11 mouse cellular contexts compared by ENCODE assay signal in the genomic region with DNA sequence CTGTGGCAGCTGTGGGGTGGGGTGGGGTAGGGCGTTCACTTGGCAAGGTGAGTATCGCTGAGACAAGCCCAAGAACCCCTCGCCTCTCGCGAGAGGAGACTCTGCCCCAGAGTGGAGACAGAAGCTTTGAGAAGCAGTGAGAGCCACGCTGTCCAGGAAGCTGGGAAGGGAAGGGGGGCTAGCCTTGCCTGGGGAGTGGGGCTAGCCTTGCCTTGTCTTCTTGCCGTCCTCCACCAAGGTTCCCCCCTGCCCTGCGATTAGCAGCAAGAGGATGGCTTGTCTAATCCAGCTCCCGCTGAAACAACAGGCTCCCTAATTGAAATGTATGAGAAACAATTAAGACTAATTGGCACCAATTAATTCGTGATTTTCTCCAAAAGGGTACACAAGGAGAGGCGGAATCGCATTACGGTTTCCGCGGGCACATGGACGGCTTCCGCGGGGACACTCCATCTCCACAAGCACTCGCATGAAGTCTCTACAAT.
DNase-seq lines count a peak whose midpoint lies in the region; ATAC-seq lines count a peak whose summit lies in the region.
"Had no signal": no experiment of that assay in that cellular context is flagged by ENCODE, and none has a peak within 500 bp of the region (broad histone marks: within the 10 kb centered on the region; RNA-seq: fewer than 3 reads in every experiment).

No protein-coding gene starts in this region.

- ATAC-seq in lung, embryonic 16.5 days (ENCODE audit: low read depth): peak; percentile 53; the same call in 1 of the 2 replicates
- ATAC-seq in forebrain, embryonic 13.5 days: peak; percentile 79
- ATAC-seq in midbrain, embryonic 15.5 days (replicated peaks): 0 out of 2 replicates have a peak, but pooled peaks have one; percentile 52

- H3K4me3 ChIP-seq in lung, embryonic 16.5 days (ENCODE audit: low read length): no peak overlapping the region
- no peak overlapping the region; the same call in 1 of the 2 replicates for H3K4me3 ChIP-seq in forebrain, embryonic 13.5 days
- H3K4me3 ChIP-seq in midbrain, embryonic 15.5 days: no peak overlapping the region

- no peak overlapping the region for H3K9ac ChIP-seq in lung, embryonic 16.5 days (ENCODE audit: low read length)
- no peak overlapping the region for H3K9ac ChIP-seq in forebrain, embryonic 13.5 days
- no peak overlapping the region for H3K9ac ChIP-seq in midbrain, embryonic 15.5 days

- no peak overlapping the region for H3K27ac ChIP-seq in lung, embryonic 16.5 days (ENCODE audit: low read length)
- 0 out of 2 replicates have a peak overlapping the region, but pooled peaks have one; percentile 20 for H3K27ac ChIP-seq in forebrain, embryonic 13.5 days
- H3K27ac ChIP-seq in midbrain, embryonic 15.5 days: no peak overlapping the region

- intact Hi-C loops in gastrocnemius, postnatal 36 days (cut with DNase I): no loop called here

- DNase-seq in lung, postnatal 10 days: no peak
- DNase-seq in ZHBTc4 (ENCODE audit: low read depth, low spot score): peak; percentile 86
- DNase-seq in adrenal gland, postnatal 25 days: no peak
- no peak for DNase-seq in gastrocnemius, postnatal 36 days
- no peak for DNase-seq in urinary bladder, postnatal 10 days (ENCODE audit: low spot score)
- DNase-seq: cerebellum, postnatal 25 days; heart, postnatal 4 days; liver had no signal

- 46% methylated on average over 19 of the region's 19 CpGs for WGBS in lung, embryonic 16.5 days
- 25% methylated on average over 19 of the region's 19 CpGs for WGBS in forebrain, embryonic 13.5 days
- 54% methylated on average over 19 of the region's 19 CpGs for WGBS in midbrain, embryonic 15.5 days

- H3K4me1 ChIP-seq in lung, embryonic 16.5 days (replicated peaks; ENCODE audit: control insufficient read depth, insufficient read depth, low read length): peaks cover 26% of the 10 kb centered on the region
- peaks cover 43% of the 10 kb centered on the region for H3K4me1 ChIP-seq in forebrain, embryonic 13.5 days
- peaks cover 14% of the 10 kb centered on the region for H3K4me1 ChIP-seq in midbrain, embryonic 15.5 days

- no peaks in the 10 kb centered on the region for H3K9me3 ChIP-seq in lung, embryonic 16.5 days (ENCODE audit: control insufficient read depth, low read length)
- H3K9me3 ChIP-seq in forebrain, embryonic 13.5 days (replicated peaks): no peaks in the 10 kb centered on the region
- H3K9me3 ChIP-seq in midbrain, embryonic 15.5 days: no peaks in the 10 kb centered on the region

- peaks cover 2% of the 10 kb centered on the region; the same call in 1 of the 2 replicates for H3K27me3 ChIP-seq in lung, embryonic 16.5 days (ENCODE audit: control insufficient read depth, insufficient read depth, low read depth, low read length)
- H3K27me3 ChIP-seq in forebrain, embryonic 13.5 days: peaks cover 36% of the 10 kb centered on the region
- peaks cover 3% of the 10 kb centered on the region; the same call in 1 of the 2 replicates for H3K27me3 ChIP-seq in midbrain, embryonic 15.5 days (replicated peaks)

- H3K4me2 ChIP-seq in lung, embryonic 16.5 days (ENCODE audit: low read depth, low read length): peak overlapping the region; percentile 12; the same call in 1 of the 2 replicates
- peak overlapping the region; percentile 49 for H3K4me2 ChIP-seq in forebrain, embryonic 13.5 days
- no peak overlapping the region for H3K4me2 ChIP-seq in midbrain, embryonic 15.5 days

- no peaks in the 10 kb centered on the region for H3K36me3 ChIP-seq in lung, embryonic 16.5 days (ENCODE audit: control insufficient read depth, insufficient read depth, low read length)
- H3K36me3 ChIP-seq in forebrain, embryonic 13.5 days (ENCODE audit: poor library complexity, severe bottlenecking): no peaks in the 10 kb centered on the region; the same call in 1 of the 2 replicates
- no peaks in the 10 kb centered on the region for H3K36me3 ChIP-seq in midbrain, embryonic 15.5 days (replicated peaks)
